Mouse (Mus musculus): Measurements from ENCODE around the gene Gpx3. TPM values are rescaled to one million over a fixed set of nuclear protein-coding genes. Genes with fewer than 3 reads are reported as not detected.

Gene Gpx3
- polyA plus RNA-seq, 1 experiment: 14.2 TPM

GRCm38 (mm10) chr11:54903940-54904706 is 1.9 kb downstream of the Gpx3 start:
- DNase-seq: no peak
- 66% methylated on average over 4 of the region's 4 CpGs for WGBS
- no peak for TF ChIP-seq POLR2A (IDR thresholded peaks at IDR 0.05; ENCODE audit: borderline replicate concordance, insufficient read depth, low read length)

GRCm38 (mm10) chr11:54905086-54905485 is 2.8 kb downstream of the Gpx3 start:
- DNase-seq: no peak
- WGBS: 83% methylated on average over 3 of the region's 3 CpGs
- TF ChIP-seq CTCF (IDR thresholded peaks at IDR 0.05; ENCODE audit: borderline replicate concordance, insufficient read depth, low read depth, low read length) (no peak), POLR2A (IDR thresholded peaks at IDR 0.05; ENCODE audit: borderline replicate concordance, insufficient read depth, low read length) (no peak)
- H3K4me1 ChIP-seq (ENCODE audit: control insufficient read depth, insufficient read depth, low read length): no peaks in the 10 kb centered on the region
- no peak overlapping the region for H3K27ac ChIP-seq (ENCODE audit: insufficient read depth, low read length)
- H3K4me3 ChIP-seq (replicated peaks; ENCODE audit: insufficient read depth, low read depth, low read length): no peak overlapping the region
- no peaks in the 10 kb centered on the region for H3K27me3 ChIP-seq (ENCODE audit: control insufficient read depth, insufficient read depth, low read length)

More at GRCm38 (mm10) chr11:54903940-54904706, 1.9 kb downstream of the Gpx3 start:
- no peaks in the 10 kb centered on the region for H3K27me3 ChIP-seq (ENCODE audit: control insufficient read depth, insufficient read depth, low read length)
- H3K4me1 ChIP-seq (ENCODE audit: control insufficient read depth, insufficient read depth, low read length): no peaks in the 10 kb centered on the region
- H3K27ac ChIP-seq (ENCODE audit: insufficient read depth, low read length): no peak overlapping the region
- H3K4me3 ChIP-seq (replicated peaks; ENCODE audit: insufficient read depth, low read depth, low read length): no peak overlapping the region

- Histone ChIP-seq H3K27me3 (ENCODE audit: control insufficient read depth, insufficient read depth, low read length) (no peaks in the 10 kb centered on the region), H3K27ac (ENCODE audit: insufficient read depth, low read length) (no peak overlapping the region), H3K4me1 (ENCODE audit: control insufficient read depth, insufficient read depth, low read length) (no peaks in the 10 kb centered on the region), H3K4me3 (replicated peaks; ENCODE audit: insufficient read depth, low read depth, low read length) (no peak overlapping the region)
- no peak for DNase-seq
- WGBS: 36% methylated on average over 4 of the region's 4 CpGs
- no peak for TF ChIP-seq POLR2A (IDR thresholded peaks at IDR 0.05; ENCODE audit: borderline replicate concordance, insufficient read depth, low read length)
- no peak for TF ChIP-seq CTCF (IDR thresholded peaks at IDR 0.05; ENCODE audit: borderline replicate concordance, insufficient read depth, low read depth, low read length)
Observed at GRCm38 (mm10) chr11:54905931-54906330, 3.7 kb downstream of the Gpx3 start.

- Histone ChIP-seq H3K4me1 (ENCODE audit: control insufficient read depth, insufficient read depth, low read length) (no peaks in the 10 kb centered on the region), H3K27me3 (ENCODE audit: control insufficient read depth, insufficient read depth, low read length) (no peaks in the 10 kb centered on the region), H3K27ac (ENCODE audit: insufficient read depth, low read length) (no peak overlapping the region), H3K4me3 (replicated peaks; ENCODE audit: insufficient read depth, low read depth, low read length) (no peak overlapping the region)
- TF ChIP-seq POLR2A (IDR thresholded peaks at IDR 0.05; ENCODE audit: borderline replicate concordance, insufficient read depth, low read length) (no peak), CTCF (IDR thresholded peaks at IDR 0.05; ENCODE audit: borderline replicate concordance, insufficient read depth, low read depth, low read length) (no peak)
- no peak for DNase-seq
- WGBS: 75% methylated on average over 4 of the region's 4 CpGs
Observed at GRCm38 (mm10) chr11:54906466-54906865, 4.2 kb downstream of the Gpx3 start.

GRCm38 (mm10) chr11:54907259-54907658 is 5.0 kb downstream of the Gpx3 start:
- no peak for DNase-seq
- Histone ChIP-seq H3K4me3 (replicated peaks; ENCODE audit: insufficient read depth, low read depth, low read length) (no peak overlapping the region), H3K27ac (ENCODE audit: insufficient read depth, low read length) (no peak overlapping the region), H3K4me1 (ENCODE audit: control insufficient read depth, insufficient read depth, low read length) (no peaks in the 10 kb centered on the region), H3K27me3 (ENCODE audit: control insufficient read depth, insufficient read depth, low read length) (no peaks in the 10 kb centered on the region)
- TF ChIP-seq CTCF (IDR thresholded peaks at IDR 0.05; ENCODE audit: borderline replicate concordance, insufficient read depth, low read depth, low read length) (no peak), POLR2A (IDR thresholded peaks at IDR 0.05; ENCODE audit: borderline replicate concordance, insufficient read depth, low read length) (no peak)
- 95% methylated on average over 5 of the region's 5 CpGs for WGBS

GRCm38 (mm10) chr11:54909273-54909672 is 7.0 kb downstream of the Gpx3 start:
- no peak overlapping the region for H3K27ac ChIP-seq (ENCODE audit: insufficient read depth, low read length)
- WGBS: 93% methylated on average over 11 of the region's 11 CpGs
- no peak for DNase-seq
- TF ChIP-seq POLR2A (IDR thresholded peaks at IDR 0.05; ENCODE audit: borderline replicate concordance, insufficient read depth, low read length): no peak
- TF ChIP-seq CTCF (IDR thresholded peaks at IDR 0.05; ENCODE audit: borderline replicate concordance, insufficient read depth, low read depth, low read length): no peak
- H3K27me3 ChIP-seq (ENCODE audit: control insufficient read depth, insufficient read depth, low read length): no peaks in the 10 kb centered on the region
- peaks cover 6% of the 10 kb centered on the region; the same call in 1 of the 2 replicates for H3K4me1 ChIP-seq (ENCODE audit: control insufficient read depth, insufficient read depth, low read length)
- no peak overlapping the region for H3K4me3 ChIP-seq (replicated peaks; ENCODE audit: insufficient read depth, low read depth, low read length)

- H3K4me3 ChIP-seq (replicated peaks; ENCODE audit: insufficient read depth, low read depth, low read length): no peak overlapping the region
Observed at GRCm38 (mm10) chr11:54910081-54910665, 7.9 kb downstream of the Gpx3 start.

GRCm38 (mm10) chr11:54911201-54911600 is 8.9 kb downstream of the Gpx3 start:
- TF ChIP-seq CTCF (IDR thresholded peaks at IDR 0.05; ENCODE audit: borderline replicate concordance, insufficient read depth, low read depth, low read length) (no peak), POLR2A (IDR thresholded peaks at IDR 0.05; ENCODE audit: borderline replicate concordance, insufficient read depth, low read length) (no peak)
- Histone ChIP-seq H3K4me3 (replicated peaks; ENCODE audit: insufficient read depth, low read depth, low read length) (no peak overlapping the region), H3K27ac (ENCODE audit: insufficient read depth, low read length) (no peak overlapping the region), H3K4me1 (ENCODE audit: control insufficient read depth, insufficient read depth, low read length) (peaks cover 8% of the 10 kb centered on the region; the same call in 1 of the 2 replicates), H3K27me3 (ENCODE audit: control insufficient read depth, insufficient read depth, low read length) (no peaks in the 10 kb centered on the region)
- DNase-seq: no peak
- 98% methylated on average over 3 of the region's 3 CpGs for WGBS

More at GRCm38 (mm10) chr11:54910081-54910665, 7.9 kb downstream of the Gpx3 start:
- WGBS: 84% methylated on average over 12 of the region's 12 CpGs
- peaks cover 8% of the 10 kb centered on the region; the same call in 1 of the 2 replicates for H3K4me1 ChIP-seq (ENCODE audit: control insufficient read depth, insufficient read depth, low read length)
- H3K27ac ChIP-seq (ENCODE audit: insufficient read depth, low read length): no peak overlapping the region
- no peak for DNase-seq
- TF ChIP-seq CTCF (IDR thresholded peaks at IDR 0.05; ENCODE audit: borderline replicate concordance, insufficient read depth, low read depth, low read length) (no peak), POLR2A (IDR thresholded peaks at IDR 0.05; ENCODE audit: borderline replicate concordance, insufficient read depth, low read length) (no peak)
- H3K27me3 ChIP-seq (ENCODE audit: control insufficient read depth, insufficient read depth, low read length): no peaks in the 10 kb centered on the region

Data from cerebellum, adult 2 months (tissue).